Mouse (Mus musculus): ENCODE results near the gene Prrt4. TPM values are rescaled to one million over a fixed set of nuclear protein-coding genes. Genes with fewer than 3 reads are reported as not detected.

The Prrt4 gene
- polyA plus RNA-seq, 1 experiment from 2014 or later, result 1.8 TPM

GRCm38 (mm10) chr6:29211146-29211545, 31.8 kb upstream of the Prrt4 start:
- 16% methylated on average over 7 of the region's 7 CpGs for WGBS (ENCODE audit: insufficient replicate concordance)
- Histone ChIP-seq H3K36me3 (ENCODE audit: control insufficient read depth, insufficient read depth, low read length) (no peaks in the 10 kb centered on the region), H3K4me3 (ENCODE audit: low read depth, low read length) (peak overlapping the region; percentile 70), H3K9me3 (replicated peaks; ENCODE audit: control insufficient read depth, low read length) (no peaks in the 10 kb centered on the region), H3K4me2 (peak overlapping the region; percentile 95), H3K27ac (ENCODE audit: low read depth, low read length) (no peak overlapping the region), H3K9ac (ENCODE audit: low read depth, low read length) (peak overlapping the region; percentile 76), H3K27me3 (ENCODE audit: control insufficient read depth, insufficient read depth, low read length) (peaks cover 15% of the 10 kb centered on the region), H3K4me1 (ENCODE audit: control insufficient read depth, insufficient read depth, low read length) (peaks cover 17% of the 10 kb centered on the region)
- no peak for ATAC-seq (replicated peaks; ENCODE audit: insufficient number of reproducible peaks, low FRiP score, low TSS enrichment)

- Histone ChIP-seq H3K36me3 (ENCODE audit: control insufficient read depth, insufficient read depth, low read length) (no peaks in the 10 kb centered on the region), H3K27me3 (ENCODE audit: control insufficient read depth, insufficient read depth, low read length) (peaks cover 15% of the 10 kb centered on the region), H3K9me3 (replicated peaks; ENCODE audit: control insufficient read depth, low read length) (no peaks in the 10 kb centered on the region), H3K4me1 (ENCODE audit: control insufficient read depth, insufficient read depth, low read length) (peaks cover 17% of the 10 kb centered on the region), H3K4me2 (no peak overlapping the region), H3K27ac (ENCODE audit: low read depth, low read length) (no peak overlapping the region), H3K9ac (ENCODE audit: low read depth, low read length) (no peak overlapping the region), H3K4me3 (ENCODE audit: low read depth, low read length) (no peak overlapping the region)
- no peak for ATAC-seq (replicated peaks; ENCODE audit: insufficient number of reproducible peaks, low FRiP score, low TSS enrichment)
- WGBS (ENCODE audit: insufficient replicate concordance), result 76% methylated on average over 9 of the region's 9 CpGs
These were observed 31.0 kb upstream of the Prrt4 start for GRCm38 (mm10) chr6:29210231-29210936.

- Histone ChIP-seq H3K27me3 (ENCODE audit: control insufficient read depth, insufficient read depth, low read length) (no peaks in the 10 kb centered on the region; the same call in 1 of the 2 replicates), H3K4me2 (no peak overlapping the region), H3K36me3 (ENCODE audit: control insufficient read depth, insufficient read depth, low read length) (no peaks in the 10 kb centered on the region; the same call in 1 of the 2 replicates), H3K4me3 (ENCODE audit: low read depth, low read length) (no peak overlapping the region), H3K4me1 (ENCODE audit: control insufficient read depth, insufficient read depth, low read length) (peaks cover 11% of the 10 kb centered on the region), H3K9ac (ENCODE audit: low read depth, low read length) (no peak overlapping the region), H3K9me3 (replicated peaks; ENCODE audit: control insufficient read depth, low read length) (no peaks in the 10 kb centered on the region), H3K27ac (ENCODE audit: low read depth, low read length) (no peak overlapping the region)
- ATAC-seq (replicated peaks; ENCODE audit: insufficient number of reproducible peaks, low FRiP score, low TSS enrichment), result no peak
- 76% methylated on average over 5 of the region's 5 CpGs for WGBS (ENCODE audit: insufficient replicate concordance)
These were observed 28.8 kb upstream of the Prrt4 start for GRCm38 (mm10) chr6:29208178-29208577.

DNA sequence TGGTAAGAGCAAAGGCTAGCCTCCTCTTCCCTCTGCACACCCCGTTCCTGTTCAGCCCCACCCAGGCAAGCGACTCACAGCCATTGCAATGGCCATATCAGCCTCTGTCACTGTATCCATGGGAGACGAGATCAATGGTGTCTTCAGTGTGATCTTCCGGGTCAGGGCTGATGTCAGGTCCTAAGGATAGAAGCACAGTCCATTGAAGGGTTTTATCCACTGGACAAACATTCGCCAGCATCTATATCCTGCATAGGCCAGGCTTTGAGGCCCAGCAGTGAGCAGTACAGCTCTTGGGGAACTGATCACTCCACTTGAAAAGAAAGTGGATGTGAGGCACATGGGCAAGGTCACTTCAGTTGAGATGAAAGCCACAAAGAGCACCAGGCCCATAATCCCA, 27.6 kb upstream of the Prrt4 start:
- Histone ChIP-seq H3K27me3 (ENCODE audit: control insufficient read depth, insufficient read depth, low read length) (no peaks in the 10 kb centered on the region), H3K4me3 (ENCODE audit: low read depth, low read length) (no peak overlapping the region), H3K9me3 (replicated peaks; ENCODE audit: control insufficient read depth, low read length) (no peaks in the 10 kb centered on the region), H3K4me2 (no peak overlapping the region), H3K36me3 (ENCODE audit: control insufficient read depth, insufficient read depth, low read length) (no peaks in the 10 kb centered on the region; the same call in none of the 2 replicates), H3K27ac (ENCODE audit: low read depth, low read length) (no peak overlapping the region), H3K9ac (ENCODE audit: low read depth, low read length) (no peak overlapping the region), H3K4me1 (ENCODE audit: control insufficient read depth, insufficient read depth, low read length) (peaks cover 7% of the 10 kb centered on the region)
- WGBS (ENCODE audit: insufficient replicate concordance), result 77% methylated on average over 5 of the region's 5 CpGs
- no peak for ATAC-seq (replicated peaks; ENCODE audit: insufficient number of reproducible peaks, low FRiP score, low TSS enrichment)

DNA sequence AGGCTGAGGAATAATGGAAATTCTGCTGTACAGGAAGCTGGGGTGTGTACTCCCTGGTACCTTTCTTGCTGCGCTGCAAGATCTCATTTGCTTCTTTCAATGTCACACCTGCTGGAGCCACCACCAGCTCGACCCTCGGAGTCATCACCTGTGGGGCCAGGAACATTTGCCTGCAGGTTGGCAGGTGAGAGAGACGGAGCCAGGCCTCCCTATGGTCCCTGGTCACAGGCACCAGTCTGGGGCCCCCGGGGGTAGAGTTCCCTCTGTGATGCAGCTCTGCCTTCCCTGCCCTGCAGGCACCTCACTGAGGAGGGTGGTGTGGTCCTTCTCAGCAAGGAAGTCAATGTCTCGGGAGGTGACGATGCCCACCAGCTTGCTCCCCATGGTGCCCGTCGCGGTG, 26.6 kb upstream of the Prrt4 start:
- no peaks in the 10 kb centered on the region for H3K27me3 ChIP-seq (ENCODE audit: control insufficient read depth, insufficient read depth, low read length)
- no peaks in the 10 kb centered on the region; the same call in none of the 2 replicates for H3K36me3 ChIP-seq (ENCODE audit: control insufficient read depth, insufficient read depth, low read length)
- H3K4me3 ChIP-seq (ENCODE audit: low read depth, low read length), result no peak overlapping the region
- H3K9ac ChIP-seq (ENCODE audit: low read depth, low read length), result no peak overlapping the region
- H3K9me3 ChIP-seq (replicated peaks; ENCODE audit: control insufficient read depth, low read length), result no peaks in the 10 kb centered on the region
- ATAC-seq (replicated peaks; ENCODE audit: insufficient number of reproducible peaks, low FRiP score, low TSS enrichment), result no peak
- peaks cover under 1% of the 10 kb centered on the region; the same call in 1 of the 2 replicates for H3K4me1 ChIP-seq (ENCODE audit: control insufficient read depth, insufficient read depth, low read length)
- no peak overlapping the region for H3K4me2 ChIP-seq
- no peak overlapping the region for H3K27ac ChIP-seq (ENCODE audit: low read depth, low read length)
- 78% methylated on average over 10 of the region's 10 CpGs for WGBS (ENCODE audit: insufficient replicate concordance)

DNA sequence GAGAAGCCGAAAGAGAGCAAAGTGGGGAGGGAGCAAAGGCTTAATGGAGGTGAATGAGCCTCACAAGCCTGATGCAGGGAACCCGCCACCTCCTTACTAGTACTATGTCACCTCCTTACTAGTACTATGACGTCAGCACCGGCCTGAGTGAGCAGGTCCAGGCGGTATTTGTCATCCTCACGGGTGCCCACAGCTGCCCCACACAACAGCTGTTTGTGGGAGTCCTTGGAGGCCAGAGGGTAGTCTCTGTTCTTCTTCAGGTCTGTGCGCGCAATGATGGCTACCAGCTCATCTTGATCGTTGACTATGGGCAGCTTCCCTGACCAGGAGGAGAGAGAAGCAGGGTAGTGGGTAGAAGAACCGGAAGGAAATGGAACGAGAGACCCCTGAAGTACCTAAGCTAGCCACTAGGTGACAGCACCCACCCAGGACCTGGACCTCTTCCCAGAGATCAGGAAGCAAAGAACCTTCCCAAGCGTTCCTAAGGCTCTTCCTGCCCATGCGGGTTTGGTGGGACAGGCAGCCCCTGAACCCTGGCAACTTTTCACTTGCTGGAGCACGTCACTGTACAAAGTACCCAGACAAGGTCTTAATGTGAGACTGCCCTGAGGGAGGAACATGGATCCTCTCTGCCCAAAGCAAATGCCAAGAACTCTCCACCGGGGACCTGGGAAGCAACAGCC, 25.7 kb upstream of the Prrt4 start:
- no peaks in the 10 kb centered on the region for H3K9me3 ChIP-seq (replicated peaks; ENCODE audit: control insufficient read depth, low read length)
- H3K9ac ChIP-seq (ENCODE audit: low read depth, low read length), result no peak overlapping the region
- no peak for ATAC-seq (replicated peaks; ENCODE audit: insufficient number of reproducible peaks, low FRiP score, low TSS enrichment)
- H3K36me3 ChIP-seq (ENCODE audit: control insufficient read depth, insufficient read depth, low read length), result peaks cover 2% of the 10 kb centered on the region
- WGBS (ENCODE audit: insufficient replicate concordance), result 52% methylated on average over 15 of the region's 15 CpGs
- no peaks in the 10 kb centered on the region for H3K4me1 ChIP-seq (ENCODE audit: control insufficient read depth, insufficient read depth, low read length)
- H3K4me2 ChIP-seq, result no peak overlapping the region
- no peak overlapping the region for H3K4me3 ChIP-seq (ENCODE audit: low read depth, low read length)
- H3K27me3 ChIP-seq (ENCODE audit: control insufficient read depth, insufficient read depth, low read length), result no peaks in the 10 kb centered on the region
- H3K27ac ChIP-seq (ENCODE audit: low read depth, low read length), result no peak overlapping the region

DNA sequence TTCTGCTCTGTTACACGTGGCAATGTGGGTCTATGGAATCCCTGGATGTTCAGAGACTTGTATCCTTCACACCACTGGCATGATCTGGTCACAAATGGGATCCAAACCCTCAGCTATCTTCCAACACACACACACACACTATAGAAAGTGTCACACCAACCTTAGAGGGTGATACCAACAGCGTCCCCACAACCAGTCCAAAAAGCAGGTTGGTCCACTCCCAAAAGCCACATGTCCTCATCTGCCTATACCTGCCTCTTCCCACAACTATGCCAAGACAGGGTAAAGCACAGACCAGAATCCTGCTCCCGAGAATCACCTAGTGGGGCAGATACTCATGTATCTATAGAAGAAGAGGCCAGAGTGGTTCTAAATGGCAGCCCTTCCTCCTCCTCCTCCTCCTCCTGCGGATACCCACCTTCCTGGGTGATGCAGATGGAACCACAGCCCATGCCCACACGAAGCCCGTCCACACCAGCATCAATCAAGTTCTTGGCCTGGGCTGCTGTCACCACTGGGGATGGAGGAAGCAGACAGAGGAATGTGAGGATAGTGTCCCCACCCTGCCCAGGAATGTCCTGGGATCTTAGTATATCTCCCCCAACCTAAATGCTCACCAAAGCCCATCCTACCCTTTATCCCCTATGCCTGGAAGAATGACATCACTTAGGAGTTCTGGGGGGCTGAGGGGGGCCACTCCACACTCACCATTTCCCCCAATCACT, 24.6 kb upstream of the Prrt4 start:
- Histone ChIP-seq H3K9me3 (replicated peaks; ENCODE audit: control insufficient read depth, low read length) (no peaks in the 10 kb centered on the region), H3K4me3 (ENCODE audit: low read depth, low read length) (no peak overlapping the region), H3K27ac (ENCODE audit: low read depth, low read length) (no peak overlapping the region), H3K27me3 (ENCODE audit: control insufficient read depth, insufficient read depth, low read length) (0 out of 2 replicates have a peak, but pooled peaks cover 3% of the 10 kb centered on the region), H3K9ac (ENCODE audit: low read depth, low read length) (no peak overlapping the region), H3K36me3 (ENCODE audit: control insufficient read depth, insufficient read depth, low read length) (peaks cover 2% of the 10 kb centered on the region), H3K4me1 (ENCODE audit: control insufficient read depth, insufficient read depth, low read length) (no peaks in the 10 kb centered on the region), H3K4me2 (no peak overlapping the region)
- ATAC-seq (replicated peaks; ENCODE audit: insufficient number of reproducible peaks, low FRiP score, low TSS enrichment), result no peak
- WGBS (ENCODE audit: insufficient replicate concordance), result 78% methylated on average over 6 of the region's 6 CpGs

DNA sequence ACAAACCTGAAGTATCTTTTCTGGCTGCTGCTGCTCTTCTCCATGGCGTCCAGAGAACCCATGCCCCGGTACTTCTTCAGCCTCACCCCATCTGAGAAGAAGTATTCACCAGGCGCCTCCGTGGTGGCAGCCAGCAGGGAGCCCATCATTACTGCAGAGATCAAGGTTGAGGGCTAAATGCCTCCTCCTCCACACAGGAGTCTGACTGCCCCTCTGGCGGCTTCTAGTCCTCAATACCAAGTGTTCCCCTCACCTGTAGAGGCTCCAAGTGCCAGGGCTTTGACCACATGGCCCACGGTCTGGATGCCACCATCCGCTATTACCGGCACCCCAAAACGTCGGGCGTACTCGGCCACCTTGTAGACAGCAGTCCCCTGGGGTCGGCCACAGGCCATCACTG, 23.7 kb upstream of the Prrt4 start:
- no peaks in the 10 kb centered on the region for H3K9me3 ChIP-seq (replicated peaks; ENCODE audit: control insufficient read depth, low read length)
- peaks cover 3% of the 10 kb centered on the region; the same call in 1 of the 2 replicates for H3K4me1 ChIP-seq (ENCODE audit: control insufficient read depth, insufficient read depth, low read length)
- 82% methylated on average over 13 of the region's 13 CpGs for WGBS (ENCODE audit: insufficient replicate concordance)
- H3K4me2 ChIP-seq, result no peak overlapping the region
- ATAC-seq (replicated peaks; ENCODE audit: insufficient number of reproducible peaks, low FRiP score, low TSS enrichment), result no peak
- H3K36me3 ChIP-seq (ENCODE audit: control insufficient read depth, insufficient read depth, low read length), result peaks cover 2% of the 10 kb centered on the region
- no peak overlapping the region for H3K4me3 ChIP-seq (ENCODE audit: low read depth, low read length)
- no peak overlapping the region for H3K27ac ChIP-seq (ENCODE audit: low read depth, low read length)
- peaks cover 5% of the 10 kb centered on the region; the same call in 1 of the 2 replicates for H3K27me3 ChIP-seq (ENCODE audit: control insufficient read depth, insufficient read depth, low read length)
- no peak overlapping the region for H3K9ac ChIP-seq (ENCODE audit: low read depth, low read length)

Measured in heart, embryonic 11.5 days (tissue).